Mouse (Mus musculus) frontal cortex, postnatal 25 days (tissue): ENCODE measurements around the gene Cdkn2a.

Experiments used
- DNase-seq, 2 experiments: peaks; one replicate each; pipeline ENCODE4 v3.0.0; 2022; ENCODE audit warnings: low spot score in 2 of 2

The Cdkn2a gene

DNA sequence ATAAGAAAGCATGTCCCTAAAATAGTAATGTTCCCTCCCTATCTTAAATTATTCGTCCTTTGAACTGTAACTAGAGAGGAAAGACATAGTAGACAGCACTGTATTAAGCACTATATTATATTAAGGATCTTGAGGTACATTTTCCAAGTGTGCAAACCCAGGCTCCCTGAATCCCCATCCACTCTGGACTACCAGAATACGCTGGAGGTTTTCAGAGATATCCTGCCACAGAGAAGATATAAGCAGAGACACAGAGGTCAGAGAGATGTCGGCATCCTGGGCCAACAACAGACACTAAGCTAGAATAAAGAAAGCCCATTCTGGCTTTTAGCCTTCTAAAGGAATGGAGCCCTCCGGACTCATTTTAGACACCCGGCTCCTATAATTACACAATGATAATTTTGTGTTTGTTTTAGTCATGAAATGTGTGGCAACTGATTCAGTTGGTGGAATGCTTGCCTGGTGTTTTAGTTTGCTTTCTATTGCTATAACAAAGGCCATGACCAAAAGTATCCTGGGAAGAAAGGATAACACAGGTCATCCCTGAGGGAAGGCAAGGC, 17.0 kb downstream of the Cdkn2a start:
- DNase-seq, result no peak

DNA sequence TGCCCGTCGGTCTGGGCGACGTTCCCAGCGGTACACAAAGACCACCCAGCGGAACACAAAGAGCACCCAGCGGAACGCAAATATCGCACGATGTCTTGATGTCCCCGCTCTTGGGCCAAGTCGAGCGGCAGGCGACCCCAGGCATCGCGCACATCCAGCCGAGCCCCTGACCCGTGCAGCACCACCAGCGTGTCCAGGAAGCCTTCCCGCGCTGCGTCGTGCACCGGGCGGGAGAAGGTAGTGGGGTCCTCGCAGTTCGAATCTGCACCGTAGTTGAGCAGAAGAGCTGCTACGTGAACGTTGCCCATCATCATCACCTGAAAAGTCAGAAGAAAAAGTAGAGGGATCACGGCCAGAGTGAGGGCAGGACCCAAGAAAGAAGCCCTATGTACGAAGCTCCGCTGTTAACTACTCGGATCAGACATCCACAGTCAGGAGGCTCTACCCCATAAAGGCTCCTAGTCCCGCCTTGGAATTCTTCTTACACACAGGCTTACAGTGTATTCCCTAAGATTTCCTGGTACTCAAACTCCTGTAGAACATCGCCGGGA, 17.7 kb downstream of the Cdkn2a start:
- DNase-seq, result no peak

DNA sequence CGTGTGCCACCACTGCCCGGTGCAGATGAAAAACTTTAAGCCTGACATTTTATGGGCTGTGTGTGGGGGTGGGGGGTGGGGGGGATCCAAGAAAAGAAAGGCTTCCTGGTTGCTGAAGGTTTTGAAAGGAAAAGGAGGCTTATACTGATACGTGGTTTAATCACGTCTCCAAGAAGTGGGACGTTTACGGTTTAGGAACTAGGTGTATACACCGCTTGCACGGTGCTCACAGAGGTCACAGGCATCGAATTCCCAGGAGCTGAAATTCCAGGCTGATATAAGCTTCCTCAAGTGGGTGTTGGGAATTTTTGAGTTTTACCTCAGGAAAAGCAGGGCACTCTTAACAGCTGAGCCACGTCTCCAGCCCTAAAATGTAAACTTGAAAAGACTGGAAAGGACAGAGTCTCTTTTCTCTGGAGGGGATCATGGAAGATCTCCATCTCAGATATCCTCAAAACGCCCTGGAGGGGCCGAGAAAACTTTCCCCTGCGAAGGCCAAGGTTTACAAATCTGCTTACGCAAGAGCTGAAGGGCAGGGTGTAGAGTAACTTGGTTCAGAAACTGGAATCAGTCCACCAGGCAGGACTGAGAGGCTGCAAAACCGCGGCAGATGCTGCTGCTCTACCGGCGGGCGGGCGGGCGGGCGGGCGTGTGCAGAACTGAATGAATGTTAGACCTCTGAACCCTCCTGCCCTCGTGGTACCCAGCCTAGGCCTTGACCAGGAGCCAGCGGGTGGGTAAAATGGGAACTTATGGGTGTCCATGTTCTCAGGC, 18.5 kb downstream of the Cdkn2a start:
- DNase-seq, result no peak

DNA sequence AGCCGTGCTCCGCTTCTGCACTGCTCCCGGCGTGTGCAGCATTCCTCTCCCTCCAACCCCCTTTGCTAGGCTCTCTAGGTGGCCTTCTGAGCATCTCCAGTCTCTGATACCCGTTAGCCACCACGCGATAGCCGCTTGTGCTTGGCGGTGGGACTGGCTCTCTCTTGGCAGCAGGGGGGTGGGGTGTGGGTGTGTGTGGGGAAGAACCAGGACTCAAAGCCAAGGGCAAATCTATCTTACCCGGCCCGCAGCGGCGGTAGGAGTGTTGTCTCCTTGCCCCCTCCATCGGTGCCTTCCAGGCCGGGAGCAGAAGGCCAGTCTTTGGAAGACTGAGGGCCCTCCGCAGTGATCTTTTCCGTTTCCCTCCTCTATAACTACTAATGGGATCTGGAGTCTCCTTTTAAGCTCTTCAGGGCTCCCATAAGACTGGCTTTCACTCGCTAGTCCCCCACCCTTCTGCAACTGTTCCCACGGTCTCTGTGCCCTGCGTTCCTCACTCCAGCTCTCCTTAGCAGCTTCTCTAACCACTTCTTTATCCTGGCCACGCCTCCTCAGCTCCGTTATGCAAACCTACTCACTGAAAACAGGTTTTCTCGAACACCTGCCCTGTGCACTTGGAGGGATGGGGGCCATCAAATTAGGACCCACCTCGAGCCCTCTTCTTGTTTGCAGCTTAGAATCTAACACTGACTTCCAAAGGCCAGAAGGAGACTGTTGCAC, 19.5 kb downstream of the Cdkn2a start:
- DNase-seq, result no peak

DNA sequence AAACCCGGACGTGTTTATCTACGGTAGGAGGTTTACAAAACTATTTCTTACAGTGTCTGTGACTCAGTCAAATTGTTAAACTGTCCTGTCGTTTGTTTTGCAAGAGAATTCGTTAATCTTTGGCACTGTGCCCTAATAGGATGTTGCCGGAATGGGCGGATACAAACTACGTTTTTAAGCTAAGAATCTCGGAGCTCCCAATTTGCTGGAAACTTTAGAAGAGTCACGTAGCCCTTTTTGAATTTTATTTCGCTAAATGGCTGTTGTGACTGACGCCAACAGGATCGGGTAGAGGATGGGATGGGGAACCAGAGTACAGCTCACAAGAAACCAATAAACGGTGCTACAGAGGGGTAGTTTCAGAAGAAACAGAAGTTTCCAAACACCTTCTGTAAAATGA, 20.4 kb downstream of the Cdkn2a start:
- no peak for DNase-seq

DNA sequence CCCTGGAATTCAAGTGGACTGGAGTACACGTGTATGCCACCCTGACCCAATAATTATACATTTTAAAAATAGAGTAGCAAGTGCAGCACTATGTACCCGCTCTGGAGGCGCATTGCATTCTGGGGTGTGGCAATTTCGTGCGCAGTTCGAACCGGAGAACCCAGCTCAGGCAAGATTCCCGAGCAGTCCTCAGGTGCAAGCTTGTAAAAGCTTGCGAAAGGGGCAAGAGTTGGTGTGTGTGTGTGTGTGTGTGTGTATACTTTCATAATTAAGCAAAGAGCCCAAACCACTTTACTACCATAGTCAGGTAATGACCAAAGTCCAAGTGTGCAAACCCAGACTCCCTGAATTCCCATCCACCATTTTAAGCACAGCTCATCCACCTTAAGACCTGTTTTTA, 20.9 kb downstream of the Cdkn2a start:
- DNase-seq, result no peak

DNA sequence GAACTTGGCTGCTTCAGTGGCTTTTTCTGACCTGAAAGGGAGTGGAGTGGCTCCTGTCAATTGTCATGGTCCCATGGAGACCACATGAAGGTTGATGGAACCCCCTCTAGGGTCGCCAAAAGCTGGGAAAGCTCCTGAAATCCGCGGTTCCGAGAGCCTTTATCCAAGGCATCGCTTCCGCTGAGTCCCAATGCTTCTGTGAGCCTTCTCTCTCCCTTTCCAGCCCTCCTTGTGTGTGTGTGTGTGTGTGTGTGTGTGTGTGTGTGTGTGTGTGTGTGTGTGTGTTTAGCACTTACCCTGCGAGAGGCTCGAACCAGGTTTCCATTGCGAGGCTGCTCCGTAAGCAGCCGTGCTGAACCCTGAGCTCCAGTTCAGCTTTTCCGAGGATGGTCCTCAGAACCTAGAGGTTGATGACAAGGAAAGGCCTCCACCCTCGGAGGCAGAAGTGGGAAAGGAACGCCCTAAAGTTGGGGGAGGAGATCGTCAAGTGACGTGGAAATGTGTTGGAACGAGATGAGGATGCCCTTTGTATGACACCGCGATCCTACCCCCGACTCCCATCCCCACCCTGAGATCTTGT, 21.4 kb downstream of the Cdkn2a start:
- DNase-seq, result no peak

DNA sequence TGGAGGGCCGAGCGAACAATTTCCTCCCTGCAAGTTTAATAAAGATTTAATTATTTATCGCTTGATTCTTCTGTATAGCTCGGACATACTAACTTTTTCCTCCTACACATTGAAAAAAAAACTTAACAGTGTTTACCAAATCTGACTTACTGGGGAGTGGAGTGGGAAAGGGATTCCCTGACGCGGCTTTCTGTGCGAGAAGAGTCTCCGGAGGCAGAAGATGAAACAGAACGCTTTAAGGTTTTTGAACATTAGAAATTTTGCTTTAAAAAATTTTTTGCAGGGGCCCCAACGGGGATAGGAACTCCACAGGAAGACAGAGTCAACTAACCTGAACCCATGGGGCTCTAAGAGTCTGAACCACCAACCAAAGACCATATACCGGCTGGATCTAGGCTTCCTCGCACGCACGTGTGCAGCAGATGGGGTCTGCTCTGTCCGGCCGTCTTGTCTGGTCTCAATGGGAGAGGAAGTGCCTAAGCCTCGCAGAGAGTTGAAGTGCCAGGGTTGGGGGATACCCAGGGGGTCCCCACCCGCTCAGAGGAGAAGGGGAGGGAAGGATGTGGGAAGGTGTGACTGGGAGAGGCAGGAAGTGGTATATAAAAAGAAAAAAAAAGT, 22.2 kb downstream of the Cdkn2a start:
- DNase-seq, result no peak

DNA sequence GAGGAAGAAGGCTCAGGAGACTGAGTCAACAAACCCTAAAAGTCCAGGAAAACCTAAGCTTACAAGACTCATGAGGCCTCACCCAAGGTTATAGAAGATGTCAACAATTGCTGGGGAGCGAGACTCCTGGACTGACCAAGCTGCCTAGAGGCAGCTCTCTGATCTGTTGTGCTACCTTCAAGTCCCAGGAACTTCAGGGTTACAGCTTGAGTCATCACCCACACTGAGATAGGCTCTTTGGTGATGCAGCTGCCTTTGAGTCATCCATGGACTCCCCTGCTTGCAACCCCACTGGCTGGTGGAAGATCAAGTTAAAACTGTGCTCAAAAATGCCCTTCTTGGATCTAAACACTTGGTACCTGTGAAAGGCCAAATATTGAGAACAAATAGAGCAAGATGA, 36.7 kb downstream of the Cdkn2a start:
- no peak for DNase-seq

DNA sequence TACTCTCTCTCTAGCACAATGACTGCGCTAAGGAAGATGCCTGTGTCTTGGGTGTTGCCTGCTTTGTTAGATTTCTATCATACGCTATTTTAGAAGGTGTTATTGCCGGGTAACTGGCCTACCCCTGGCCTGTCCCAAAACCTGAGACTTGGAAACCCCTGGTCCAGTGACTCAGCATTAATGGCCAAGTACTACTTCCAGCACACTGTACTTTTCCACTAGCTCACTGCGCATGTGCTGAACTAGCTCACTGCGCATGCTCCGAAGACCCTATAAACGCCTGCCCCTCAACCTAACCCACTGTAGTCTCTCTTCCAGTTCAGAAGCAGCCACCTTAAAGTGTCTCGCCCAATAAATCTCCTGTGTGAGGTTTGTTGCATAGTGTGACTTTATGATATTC, 60.0 kb downstream of the Cdkn2a start:
- DNase-seq, result no peak
